Mouse (Mus musculus): Measurements from ENCODE around the gene Ttll3.

DNA sequence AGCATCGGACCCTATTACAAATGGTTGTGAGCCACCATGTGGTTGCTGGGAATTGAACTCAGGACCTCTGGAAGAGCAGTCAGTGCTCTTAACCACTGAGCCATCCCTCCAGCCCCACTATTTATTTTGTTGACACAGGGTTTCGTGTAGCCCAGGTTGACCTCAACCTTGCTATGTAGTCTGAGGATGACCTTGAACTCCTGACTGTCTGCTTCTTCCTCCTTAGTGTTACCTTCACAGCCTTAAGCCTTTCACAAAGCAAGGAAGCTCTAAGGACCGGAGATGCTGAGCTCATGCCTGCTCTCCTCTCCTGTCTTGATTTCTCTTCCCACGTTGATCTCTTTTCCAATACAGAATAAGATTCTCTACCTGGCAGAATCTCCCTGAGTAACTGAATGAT, 42.2 kb upstream of the Ttll3 start:
- TF ChIP-seq EP300 (IDR thresholded peaks at IDR 0.05; ENCODE audit: insufficient read depth, low read depth, low read length), result no peak
- no peak for TF ChIP-seq POLR2A (IDR thresholded peaks at IDR 0.05; ENCODE audit: insufficient read depth, low read length)

Measured in ES-Bruce4 (cell line).